Mouse (Mus musculus): ENCODE data around the gene Zfp346.

GRCm38 (mm10) chr13:55092588-55092987 lies 12.5 kb upstream of the Zfp346 start:
- TF ChIP-seq CTCF (conservative IDR thresholded peaks at IDR 0.05; ENCODE audit: low read length): no peak
- no peak for TF ChIP-seq POU5F1 (IDR thresholded peaks at IDR 0.05; ENCODE audit: borderline replicate concordance, low read length)

All from E14TG2a.4 (cell line).